Mouse (Mus musculus): Measurements from ENCODE around the gene Nutf2. TPM values are rescaled to one million over a fixed set of nuclear protein-coding genes. Genes with fewer than 3 reads are reported as not detected.

Gene Nutf2
- polyA plus RNA-seq, 1 experiment from 2014 or later = 253 TPM

GRCm38 (mm10) chr8:105836991-105837390, 23.4 kb upstream of the Nutf2 start:
- H3K4me3 ChIP-seq (replicated peaks) = no peak overlapping the region
- H3K4me2 ChIP-seq (replicated peaks) = no peak overlapping the region
- ATAC-seq = no peak
- no peak overlapping the region for H3K27ac ChIP-seq
- 85% methylated on average over 6 of the region's 6 CpGs for WGBS
- H3K9me3 ChIP-seq = no peaks in the 10 kb centered on the region
- H3K4me1 ChIP-seq (replicated peaks) = no peaks in the 10 kb centered on the region
- H3K9ac ChIP-seq = no peak overlapping the region
- H3K27me3 ChIP-seq (replicated peaks) = no peaks in the 10 kb centered on the region
- no peaks in the 10 kb centered on the region for H3K36me3 ChIP-seq

- Histone ChIP-seq H3K4me3 (replicated peaks) (no peak overlapping the region), H3K27ac (no peak overlapping the region), H3K9ac (no peak overlapping the region), H3K4me2 (replicated peaks) (no peak overlapping the region), H3K36me3 (peaks cover 8% of the 10 kb centered on the region), H3K4me1 (replicated peaks) (no peaks in the 10 kb centered on the region), H3K27me3 (replicated peaks) (no peaks in the 10 kb centered on the region), H3K9me3 (no peaks in the 10 kb centered on the region)
- ATAC-seq = no peak
- 90% methylated on average over 5 of the region's 5 CpGs for whole genome bisulfite sequencing
Observed at GRCm38 (mm10) chr8:105839209-105839608, 21.2 kb upstream of the Nutf2 start.

DNA sequence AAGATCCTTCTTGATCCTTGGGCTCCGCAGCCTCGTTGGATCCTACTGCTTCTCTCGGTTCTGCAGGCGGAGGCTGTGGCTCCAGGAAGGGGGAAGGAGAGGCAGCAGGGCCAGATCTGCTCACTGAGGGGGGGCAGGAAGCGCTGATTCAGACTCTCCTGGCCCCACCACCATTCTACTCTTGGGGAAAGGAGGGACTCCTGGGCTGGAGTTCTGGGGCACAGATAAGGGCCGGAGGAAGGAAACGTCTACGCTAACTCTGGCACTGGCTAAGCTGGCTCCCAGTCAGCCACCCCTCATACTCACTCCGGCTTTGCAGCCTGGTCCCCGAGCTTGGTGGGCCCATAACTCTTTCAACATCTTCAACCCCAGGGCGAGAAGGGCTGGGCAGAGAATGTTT, 13.7 kb upstream of the Nutf2 start:
- Histone ChIP-seq H3K9ac (no peak overlapping the region), H3K4me1 (replicated peaks) (peaks cover 7% of the 10 kb centered on the region), H3K27me3 (replicated peaks) (no peaks in the 10 kb centered on the region), H3K27ac (no peak overlapping the region), H3K36me3 (peaks cover 40% of the 10 kb centered on the region), H3K9me3 (no peaks in the 10 kb centered on the region), H3K4me2 (replicated peaks) (no peak overlapping the region), H3K4me3 (replicated peaks) (no peak overlapping the region)
- ATAC-seq = no peak
- 91% methylated on average over 11 of the region's 11 CpGs for whole genome bisulfite sequencing

DNA sequence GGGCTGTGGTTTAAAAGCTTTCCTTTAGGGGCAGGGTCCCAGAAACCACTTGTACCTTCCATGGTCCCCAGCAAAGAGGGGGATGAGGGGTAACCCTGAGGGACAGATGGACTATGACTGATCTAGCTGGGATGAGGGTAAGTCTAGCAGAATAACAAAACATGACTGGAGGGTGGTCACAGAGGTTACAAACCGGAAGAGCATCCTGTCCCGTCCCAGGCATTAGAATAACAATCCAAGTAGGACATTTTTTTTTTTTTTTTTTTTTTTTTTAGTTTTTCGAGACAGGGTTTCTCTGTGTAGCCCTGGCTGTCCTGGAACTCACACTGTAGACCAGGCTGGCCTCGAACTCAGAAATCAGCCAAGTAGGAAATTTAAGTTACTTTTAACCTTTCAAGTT, 10.4 kb upstream of the Nutf2 start:
- Histone ChIP-seq H3K27ac (no peak overlapping the region), H3K36me3 (peaks cover 25% of the 10 kb centered on the region), H3K9me3 (no peaks in the 10 kb centered on the region), H3K4me1 (replicated peaks) (peaks cover 7% of the 10 kb centered on the region), H3K4me2 (replicated peaks) (no peak overlapping the region), H3K4me3 (replicated peaks) (no peak overlapping the region), H3K9ac (no peak overlapping the region), H3K27me3 (replicated peaks) (no peaks in the 10 kb centered on the region)
- 84% methylated on average over 4 of the region's 4 CpGs for WGBS
- ATAC-seq = no peak

GRCm38 (mm10) chr8:105850611-105851010, 9.8 kb upstream of the Nutf2 start:
- 79% methylated on average over 7 of the region's 7 CpGs for WGBS
- peaks cover 25% of the 10 kb centered on the region for H3K36me3 ChIP-seq
- H3K9me3 ChIP-seq = no peaks in the 10 kb centered on the region
- ATAC-seq = no peak
- H3K27ac ChIP-seq = no peak overlapping the region
- H3K4me1 ChIP-seq (replicated peaks) = peaks cover 7% of the 10 kb centered on the region
- H3K27me3 ChIP-seq (replicated peaks) = no peaks in the 10 kb centered on the region
- no peak overlapping the region for H3K4me3 ChIP-seq (replicated peaks)
- peak overlapping the region; percentile 30 for H3K4me2 ChIP-seq (replicated peaks)
- H3K9ac ChIP-seq = no peak overlapping the region

GRCm38 (mm10) chr8:105851651-105852143, 8.7 kb upstream of the Nutf2 start:
- Histone ChIP-seq H3K4me1 (replicated peaks) (peaks cover 11% of the 10 kb centered on the region), H3K27ac (peak overlapping the region; percentile 51; the same call in 1 of the 2 replicates), H3K4me2 (replicated peaks) (peak overlapping the region; percentile 67), H3K4me3 (replicated peaks) (peak overlapping the region; percentile 68), H3K27me3 (replicated peaks) (no peaks in the 10 kb centered on the region), H3K9ac (peak overlapping the region; percentile 64), H3K36me3 (peaks cover 16% of the 10 kb centered on the region), H3K9me3 (no peaks in the 10 kb centered on the region)
- peak; percentile 81 for ATAC-seq
- under 1% methylated on average over 34 of the region's 34 CpGs for WGBS

GRCm38 (mm10) chr8:105852146-105852729, 8.1 kb upstream of the Nutf2 start:
- Histone ChIP-seq H3K27ac (no peak overlapping the region), H3K27me3 (replicated peaks) (no peaks in the 10 kb centered on the region), H3K4me3 (replicated peaks) (no peak overlapping the region), H3K4me2 (replicated peaks) (peak overlapping the region; percentile 67; the same call in 1 of the 2 replicates), H3K36me3 (peaks cover 11% of the 10 kb centered on the region), H3K9me3 (no peaks in the 10 kb centered on the region), H3K4me1 (replicated peaks) (peaks cover 15% of the 10 kb centered on the region), H3K9ac (no peak overlapping the region)
- WGBS = 77% methylated on average over 12 of the region's 12 CpGs
- ATAC-seq = no peak

- no peak within 1 kb of the TSS for H3K4me3 ChIP-seq (replicated peaks)
- WGBS = 83% methylated on average over 3 of the region's 3 CpGs
Observed at GRCm38 (mm10) chr8:105853178-105853577, 7.2 kb upstream of the Nutf2 start, which contains the start of gene Cenpt. Gene Cenpt (minus strand): TSS chr8:105853278.

DNA sequence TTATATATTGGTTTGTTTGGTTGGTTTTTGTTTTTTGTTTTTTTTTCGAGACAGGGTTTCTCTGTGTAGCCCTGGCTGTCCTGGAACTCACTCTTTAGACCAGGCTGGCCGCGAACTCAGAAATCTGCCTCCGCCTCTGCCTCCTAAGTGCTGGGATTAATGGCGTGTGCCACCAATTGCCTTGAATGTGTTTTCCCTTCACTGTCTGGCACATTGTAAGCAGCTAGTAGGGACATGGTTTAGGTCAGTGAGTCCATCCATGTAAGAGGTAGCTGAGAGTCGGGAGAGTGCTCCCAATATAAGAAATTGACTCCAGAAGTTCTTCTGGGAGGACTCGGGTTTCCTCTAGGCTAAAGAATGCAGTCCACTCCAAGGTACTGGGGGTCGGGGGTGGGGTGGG, 6.1 kb upstream of the Nutf2 start:
- peaks cover 28% of the 10 kb centered on the region for H3K4me1 ChIP-seq (replicated peaks)
- H3K9ac ChIP-seq = peak overlapping the region; percentile 73; the same call in 1 of the 2 replicates
- H3K36me3 ChIP-seq = no peaks in the 10 kb centered on the region; the same call in 1 of the 2 replicates
- no peaks in the 10 kb centered on the region for H3K27me3 ChIP-seq (replicated peaks)
- no peak for ATAC-seq
- H3K9me3 ChIP-seq = no peaks in the 10 kb centered on the region
- H3K4me2 ChIP-seq (replicated peaks) = peak overlapping the region; percentile 91
- 25% methylated on average over 8 of the region's 8 CpGs for WGBS
- H3K27ac ChIP-seq = no peak overlapping the region
- H3K4me3 ChIP-seq (replicated peaks) = peak overlapping the region; percentile 85

More at GRCm38 (mm10) chr8:105853178-105853577, 7.2 kb upstream of the Nutf2 start, which contains the start of gene Cenpt:
- Histone ChIP-seq H3K27ac (no peak within 1 kb of the TSS), H3K9ac (no peak within 1 kb of the TSS), H3K4me2 (replicated peaks) (peak within 1 kb of the TSS; percentile 67; the same call in 1 of the 2 replicates), H3K36me3 (peaks cover 7% of the 10 kb centered on the region; the same call in 1 of the 2 replicates), H3K27me3 (replicated peaks) (no peaks in the 10 kb centered on the region), H3K9me3 (no peaks in the 10 kb centered on the region), H3K4me1 (replicated peaks) (peaks cover 21% of the 10 kb centered on the region)
- no peak for ATAC-seq

GRCm38 (mm10) chr8:105854715-105855216, 5.6 kb upstream of the Nutf2 start, which contains the start of gene Thap11:
Gene Thap11 (plus strand): TSS chr8:105855132.
- ATAC-seq = peak; percentile 94
- Histone ChIP-seq H3K27me3 (replicated peaks) (no peaks in the 10 kb centered on the region), H3K4me1 (replicated peaks) (peaks cover 33% of the 10 kb centered on the region), H3K36me3 (no peaks in the 10 kb centered on the region), H3K9me3 (no peaks in the 10 kb centered on the region), H3K4me2 (replicated peaks) (peak within 1 kb of the TSS; percentile 91), H3K27ac (peak within 1 kb of the TSS; percentile 89), H3K4me3 (replicated peaks) (peak within 1 kb of the TSS; percentile 85), H3K9ac (peak within 1 kb of the TSS; percentile 73)
- under 1% methylated on average over 43 of the region's 43 CpGs for WGBS

- H3K9ac ChIP-seq = peak overlapping the region; percentile 73
- H3K36me3 ChIP-seq = no peaks in the 10 kb centered on the region
- peaks cover 29% of the 10 kb centered on the region for H3K4me1 ChIP-seq (replicated peaks)
- peak overlapping the region; percentile 89 for H3K27ac ChIP-seq
- no peaks in the 10 kb centered on the region for H3K27me3 ChIP-seq (replicated peaks)
- no peaks in the 10 kb centered on the region for H3K9me3 ChIP-seq
- H3K4me3 ChIP-seq (replicated peaks) = peak overlapping the region; percentile 85
- WGBS = under 1% methylated on average over 71 of the region's 71 CpGs
- peak overlapping the region; percentile 91 for H3K4me2 ChIP-seq (replicated peaks)
- peak; percentile 57 for ATAC-seq
Observed at GRCm38 (mm10) chr8:105855248-105856167, 4.9 kb upstream of the Nutf2 start.
